Mouse (Mus musculus) spleen, postnatal 14 days (tissue): ENCODE measurements around the gene Wnt8b.
A peak's percentile ranks its signal among the peaks of the same experiment; 100 is the strongest.

ENCODE experiments used
- DNase-seq, 2 experiments: peaks; one replicate each; pipeline ENCODE4 v3.0.0; 2021 to 2022; ENCODE audit warnings: low spot score in 2 of 2

Gene Wnt8b

DNA sequence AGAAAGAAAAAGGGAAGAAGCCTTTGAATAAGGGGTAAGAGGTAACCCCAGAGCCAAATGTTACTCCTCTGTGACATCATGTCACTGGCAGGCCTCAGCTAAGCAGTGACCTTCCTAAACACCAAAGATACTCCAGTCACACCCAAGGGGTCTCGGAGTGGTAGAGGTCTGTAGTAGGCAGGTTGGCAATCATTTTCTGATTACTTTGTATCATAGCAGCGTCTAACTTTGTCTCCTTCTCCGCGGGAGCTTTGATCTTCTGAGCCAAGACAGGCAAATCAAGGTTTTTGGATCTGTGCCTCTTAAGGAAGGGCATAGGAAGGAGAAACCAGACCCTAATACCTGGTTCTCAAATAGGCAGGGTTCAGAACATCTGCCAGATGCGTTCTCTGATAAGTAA lies 19.3 kb downstream of the Wnt8b start:
- DNase-seq = no peak

DNA sequence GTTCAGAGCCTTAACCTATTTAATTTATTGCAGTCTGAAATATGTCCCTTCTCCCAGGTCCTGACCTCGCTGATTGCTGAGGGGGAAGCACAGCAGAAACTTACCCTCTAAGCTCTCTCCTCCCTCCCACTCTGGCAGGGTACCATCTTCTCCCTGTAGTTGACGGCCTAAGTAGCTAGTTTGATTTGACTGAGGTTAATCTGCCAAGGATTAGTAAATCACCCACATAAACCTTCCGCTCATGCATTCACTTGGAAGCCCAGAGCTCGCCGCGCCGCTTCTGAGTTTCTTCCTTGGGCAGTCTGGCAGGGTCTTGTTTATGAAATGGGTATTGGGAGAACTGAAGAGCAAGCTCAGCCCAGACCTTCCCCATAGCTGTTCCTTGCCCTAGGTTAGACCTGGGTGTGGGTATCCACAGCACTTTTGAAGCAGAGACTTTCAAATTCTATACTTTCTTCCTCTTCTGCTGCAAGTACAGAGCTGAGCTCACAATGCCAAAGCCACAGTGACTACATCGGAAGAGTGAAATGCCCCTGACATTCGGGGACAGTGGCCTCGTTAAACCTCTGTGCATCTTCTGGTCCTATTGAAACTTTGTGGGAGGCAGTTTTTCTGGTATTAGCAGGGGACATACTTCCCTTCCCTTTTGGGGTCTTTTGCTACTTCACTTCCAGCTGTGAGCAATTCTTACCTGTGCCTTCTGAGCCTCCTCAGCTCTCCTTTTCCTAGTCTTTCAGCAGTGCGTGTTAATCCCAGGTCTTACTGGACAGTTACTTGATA lies 20.0 kb downstream of the Wnt8b start:
- no peak for DNase-seq

DNA sequence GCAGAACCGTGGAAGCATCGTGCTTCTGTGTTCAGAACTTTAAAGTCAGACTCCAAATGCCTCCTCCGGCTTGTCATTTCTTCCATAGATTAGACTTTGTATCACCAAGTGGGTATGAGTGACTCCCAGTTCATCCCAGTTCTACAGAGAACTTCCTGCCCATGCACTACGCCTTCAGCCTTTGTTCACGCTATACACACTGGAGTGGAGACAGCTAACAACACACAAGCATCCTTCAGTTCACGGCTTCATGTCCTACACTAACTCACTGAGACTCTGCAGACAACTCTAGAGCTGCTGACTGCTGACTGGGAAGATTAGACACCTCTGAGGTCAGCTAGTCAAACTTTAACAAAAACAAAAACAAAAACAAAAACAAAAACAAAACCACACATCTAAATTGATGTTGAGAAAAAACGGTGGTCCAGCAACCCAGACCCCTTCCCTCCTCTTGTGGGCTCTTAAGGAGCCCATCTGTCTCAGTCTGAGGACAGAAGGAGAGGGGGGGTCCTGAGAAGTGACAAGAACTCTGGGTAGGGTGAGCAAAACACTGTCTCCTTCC lies 20.7 kb downstream of the Wnt8b start:
- no peak for DNase-seq

DNA sequence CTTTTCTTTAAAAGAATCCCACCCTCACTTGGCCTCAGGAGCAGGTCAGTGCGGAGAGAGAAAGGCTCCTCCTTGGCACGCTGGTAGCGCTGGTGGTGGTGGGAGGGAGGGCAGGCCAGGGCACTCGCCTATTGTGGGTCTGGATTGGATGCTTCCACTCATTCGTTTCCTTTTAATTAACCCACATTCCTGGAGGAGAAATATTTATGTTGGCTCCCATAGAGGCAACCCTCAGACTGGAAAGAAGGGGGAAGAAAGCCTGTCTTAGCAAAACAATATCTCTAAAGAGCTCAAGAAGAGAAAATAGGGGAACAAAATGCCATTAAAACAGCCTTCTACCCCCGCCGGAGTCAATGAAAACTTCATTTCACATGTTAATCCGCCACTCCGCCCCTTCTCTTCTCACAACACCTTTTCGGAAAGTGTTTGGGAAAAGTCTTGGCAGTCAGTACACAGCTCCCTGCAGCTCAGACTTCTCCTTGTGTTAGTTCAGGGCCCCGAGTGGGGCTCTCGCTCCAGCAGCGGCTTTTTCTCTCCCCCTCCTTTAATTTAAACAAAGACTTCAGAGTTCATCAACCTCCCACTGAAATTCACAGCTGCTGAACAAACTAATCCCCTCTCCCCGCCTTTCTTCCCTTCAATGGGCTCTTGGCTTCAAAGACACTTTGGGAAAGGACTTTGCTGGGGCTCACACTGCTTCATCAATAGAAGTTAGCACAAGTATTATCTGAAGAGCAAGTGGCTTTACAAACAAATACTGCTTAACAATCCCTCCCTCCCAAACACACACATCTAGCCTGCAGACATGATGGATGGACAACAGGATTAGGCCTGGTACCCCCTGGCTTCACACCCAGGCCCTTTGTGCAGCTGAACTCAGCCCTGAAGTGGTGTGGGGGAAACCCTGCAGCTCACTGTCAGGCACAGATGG lies 21.5 kb downstream of the Wnt8b start:
- DNase-seq = no peak

- DNase-seq = no peak
These were observed 22.5 kb downstream of the Wnt8b start for GRCm38 (mm10) chr19:44515769-44516168.

GRCm38 (mm10) chr19:44517996-44518768 lies 24.9 kb downstream of the Wnt8b start:
- DNase-seq = no peak

DNA sequence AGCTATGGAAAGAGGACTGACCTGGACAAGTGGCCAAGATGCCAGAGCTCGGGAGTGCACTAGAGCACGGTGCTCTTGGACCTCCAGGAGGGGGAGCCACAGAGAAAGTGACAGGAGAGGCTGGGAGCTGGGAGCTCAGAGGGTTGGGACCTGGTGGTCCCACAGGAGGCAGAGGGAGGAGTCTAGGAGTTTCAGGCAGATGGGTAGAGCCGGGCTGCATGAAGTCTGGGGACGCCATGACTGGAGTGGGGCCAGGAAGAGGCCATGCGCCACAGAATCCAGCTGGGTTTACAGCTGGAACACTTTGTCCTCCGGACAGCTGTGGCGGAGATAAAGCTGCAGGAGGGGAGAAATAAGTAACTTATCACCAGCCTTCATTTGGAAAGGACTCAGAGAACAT lies 25.9 kb downstream of the Wnt8b start:
- no peak for DNase-seq

DNA sequence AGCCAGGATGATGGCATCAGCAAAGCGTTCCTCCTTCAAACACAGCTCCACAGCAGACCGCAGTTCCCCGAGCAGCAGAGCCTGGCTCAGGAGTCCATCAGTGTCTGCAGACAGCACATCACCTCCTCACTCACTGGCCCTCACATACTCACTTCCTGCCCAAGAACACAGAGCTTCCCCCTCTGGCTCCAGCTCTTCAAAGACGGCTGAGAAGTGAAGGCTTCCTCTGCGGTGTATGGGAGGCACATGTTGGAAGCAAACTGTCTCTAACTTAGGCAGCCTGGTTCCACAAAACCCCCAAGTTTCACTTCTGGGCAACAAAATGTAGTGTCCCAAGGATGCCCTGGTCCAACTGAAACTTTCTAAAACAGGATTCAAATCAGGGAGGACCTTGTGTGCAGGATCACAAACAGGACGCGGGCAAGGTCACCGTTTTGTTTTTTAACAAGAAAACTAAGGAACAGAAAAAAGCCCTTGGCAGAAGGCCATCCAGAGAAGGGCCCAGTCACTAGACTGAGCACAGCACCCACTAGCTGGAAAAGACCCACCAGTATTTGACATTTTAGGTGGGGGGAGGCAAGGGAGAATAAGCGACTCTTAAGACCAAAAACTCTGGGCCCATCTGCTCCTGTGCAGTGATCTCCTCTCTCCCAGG lies 32.4 kb downstream of the Wnt8b start:
- DNase-seq = no peak

- no peak for DNase-seq
These were observed 36.7 kb downstream of the Wnt8b start for GRCm38 (mm10) chr19:44530018-44530417.

- no peak for DNase-seq
These were observed 42.1 kb downstream of the Wnt8b start for GRCm38 (mm10) chr19:44535376-44535775.

DNA sequence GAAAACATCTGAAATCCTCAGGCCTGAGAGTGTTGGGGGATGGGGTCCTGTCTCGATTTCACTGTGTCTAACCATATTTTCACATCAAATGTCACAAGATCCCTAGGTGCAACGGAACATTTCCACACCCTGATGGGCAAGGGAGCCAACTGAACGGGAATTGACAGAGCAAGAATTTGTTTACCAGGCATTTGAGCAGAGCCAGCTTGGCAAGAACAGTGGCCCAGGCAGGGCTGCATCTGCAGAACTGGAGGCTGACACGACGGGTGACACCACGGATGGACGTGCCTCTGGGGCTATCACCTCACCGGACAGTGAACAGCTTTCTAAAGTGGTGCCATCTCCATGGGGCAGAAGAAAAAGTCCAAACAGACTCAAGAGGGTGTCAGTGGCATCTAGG lies 44.1 kb downstream of the Wnt8b start:
- DNase-seq = no peak

DNA sequence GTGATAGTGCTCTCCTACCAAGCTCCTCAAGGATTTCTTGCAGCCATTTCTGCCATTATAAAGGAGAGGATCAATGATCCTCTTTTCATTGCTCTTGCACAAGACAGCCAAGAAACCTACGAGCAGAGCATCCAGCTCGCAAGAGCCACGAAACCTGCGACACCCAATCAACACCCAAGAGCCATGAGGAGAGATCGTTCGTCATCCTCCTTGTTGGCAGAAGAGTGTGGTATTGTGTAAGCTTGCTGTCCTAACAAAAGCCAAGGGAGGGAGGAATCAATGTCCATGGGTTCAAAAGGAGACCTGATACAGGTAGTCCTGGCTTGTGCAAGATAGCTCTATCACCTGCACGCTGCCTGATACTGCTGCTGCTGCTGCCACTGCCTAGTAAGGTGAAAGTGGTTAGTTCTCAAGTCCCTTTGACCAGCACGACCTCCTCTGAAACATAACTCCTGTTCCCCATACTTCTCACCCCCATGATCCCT lies 49.5 kb downstream of the Wnt8b start:
- no peak for DNase-seq

DNA sequence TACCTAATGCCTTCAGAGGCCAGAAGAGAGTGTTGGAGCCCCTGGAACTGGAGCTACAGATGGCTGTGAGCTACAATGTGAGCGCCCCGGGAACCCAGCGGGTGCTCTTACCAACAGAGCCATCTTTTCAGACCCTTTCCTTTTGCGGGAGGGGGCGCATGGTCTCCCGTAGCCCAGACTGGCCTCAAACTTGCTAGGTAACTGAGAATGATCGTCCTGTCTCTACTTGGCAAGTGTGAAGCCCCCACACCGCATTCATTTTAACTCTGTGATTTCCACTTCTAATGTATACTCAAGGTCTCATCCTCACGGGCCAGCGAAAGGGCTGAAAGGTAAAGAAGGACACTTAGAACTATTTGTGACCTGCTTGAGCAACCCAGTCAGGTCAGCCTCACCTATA lies 51.1 kb downstream of the Wnt8b start:
- no peak for DNase-seq

- peak; percentile 37 to 70 for DNase-seq
These were observed 51.5 kb downstream of the Wnt8b start for GRCm38 (mm10) chr19:44544775-44545174.

DNA sequence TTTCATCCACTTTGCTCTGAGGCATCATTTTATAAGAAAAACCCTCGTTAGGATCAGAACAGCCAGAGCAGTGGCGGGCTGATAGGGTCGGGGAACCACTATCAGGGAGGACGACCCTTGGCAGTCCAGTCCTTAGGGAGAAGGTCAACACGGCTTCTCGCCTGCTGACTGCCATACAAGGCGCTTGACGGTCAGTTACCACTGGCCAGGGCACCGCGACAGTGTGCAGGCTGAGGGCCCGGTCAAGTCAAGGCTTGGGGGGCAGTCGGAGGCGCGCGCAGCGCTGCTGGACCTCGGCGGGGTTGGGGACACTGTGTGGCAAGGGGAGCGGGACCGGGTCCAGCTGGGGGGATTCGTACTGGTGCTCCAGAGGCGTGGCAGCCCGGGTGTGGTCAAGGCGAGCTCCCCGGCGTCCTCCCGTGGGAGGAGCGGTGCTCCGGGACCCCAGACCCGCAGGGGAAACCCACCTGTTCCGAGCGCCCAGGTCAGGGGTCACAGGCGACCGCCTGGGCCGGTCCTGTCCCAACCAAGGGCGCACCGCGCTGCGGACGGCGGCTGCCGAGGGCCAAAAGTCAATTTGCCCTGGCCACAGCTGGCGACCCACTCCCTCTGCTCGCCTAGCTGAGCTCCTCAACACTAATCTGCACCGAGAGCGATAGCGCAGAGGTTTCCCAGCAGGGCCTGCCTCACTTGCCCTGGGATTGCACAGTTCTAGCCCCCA lies 52.2 kb downstream of the Wnt8b start, which contains the start of gene Sec31b:
Sec31b (minus strand) TSS at position 544 of the 721 bp plus-strand sequence.
- DNase-seq = peak in 1 of 2 experiments; percentile 18

DNA sequence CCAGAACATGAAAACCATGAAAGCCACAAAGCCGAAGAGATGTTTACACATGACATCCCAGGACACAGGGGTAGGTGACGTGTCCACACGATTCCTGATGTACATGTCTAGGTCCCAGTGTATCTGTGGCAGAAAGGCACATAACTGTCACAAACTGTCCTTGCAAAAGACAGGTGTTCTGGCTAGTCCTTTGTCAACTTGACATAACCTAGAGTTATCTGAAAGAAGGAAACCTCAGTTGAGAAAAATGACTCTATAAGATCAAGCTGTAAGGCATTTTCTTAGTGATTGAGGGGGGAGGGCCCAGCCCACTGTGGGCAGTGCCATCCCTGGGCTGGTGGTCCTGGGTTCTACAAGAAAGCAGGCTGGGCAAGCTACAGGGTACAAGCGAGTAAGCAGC lies 59.5 kb downstream of the Wnt8b start, which contains the start of gene Gm20538:
Gm20538 (minus strand) TSS at position 101 of the 400 bp plus-strand sequence.
- DNase-seq = no peak

- no peak for DNase-seq
These were observed 60.0 kb downstream of the Wnt8b start for GRCm38 (mm10) chr19:44553286-44553685.

DNA sequence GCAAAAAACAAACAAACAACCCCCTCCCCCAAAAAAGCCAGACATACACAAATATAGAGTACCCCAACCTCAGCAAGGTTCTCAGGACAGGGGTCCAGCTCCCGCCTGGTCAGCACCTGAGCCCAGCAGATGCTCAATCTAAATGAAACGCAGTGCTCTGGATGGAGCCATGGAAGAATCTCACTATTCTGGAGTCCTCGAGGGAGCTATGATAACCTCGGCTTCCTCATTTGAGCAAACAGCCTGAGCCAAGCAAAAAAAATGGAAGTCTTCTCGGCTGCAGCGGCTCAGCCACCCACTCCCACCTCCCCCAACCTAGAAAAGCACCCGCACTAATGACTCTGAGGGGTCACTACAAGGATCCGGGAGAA lies 61.2 kb downstream of the Wnt8b start:
- DNase-seq = no peak

- peak; percentile 92 to 95 for DNase-seq
These were observed 61.8 kb downstream of the Wnt8b start, which contains the start of gene Ndufb8 for GRCm38 (mm10) chr19:44554861-44555590. Gene Ndufb8, minus strand, starts transcription at chr19:44555440.
